Mouse (Mus musculus): ENCODE data around the gene Gm49384. TPM values are rescaled to one million over a fixed set of nuclear protein-coding genes. Genes with fewer than 3 reads are reported as not detected.

Gm49384 gene
- polyA plus RNA-seq, 1 experiment, result not detected

DNA sequence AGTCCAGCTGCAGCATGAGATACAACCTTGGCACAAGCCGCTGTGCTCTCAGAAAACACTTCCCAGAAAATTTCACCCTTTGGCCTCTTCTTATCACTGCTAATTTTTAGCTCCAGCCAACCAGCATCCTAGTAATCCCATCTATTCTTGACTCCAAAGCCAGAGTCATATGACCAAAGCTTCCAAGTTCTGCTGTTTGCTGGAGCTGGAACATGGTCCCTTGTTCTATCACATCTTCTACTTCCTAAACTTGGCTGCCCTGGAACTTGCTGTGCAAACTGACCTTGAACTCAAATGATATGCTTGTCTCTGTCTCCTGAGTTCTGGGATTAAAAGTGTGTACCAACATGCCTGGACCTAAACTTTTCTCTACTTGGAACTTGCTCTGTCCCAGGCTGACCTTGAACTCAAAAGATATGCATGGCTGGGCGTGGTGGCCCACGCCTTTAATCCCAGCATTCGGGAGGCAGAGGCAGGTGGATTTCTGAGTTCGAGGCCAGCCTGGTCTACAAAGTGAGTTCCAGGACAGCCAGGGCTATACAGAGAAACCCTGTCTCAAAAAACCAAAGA lies 56.8 kb downstream of the Gm49384 start:
- WGBS, result 70% methylated on average over 5 of the region's 5 CpGs
- no peak overlapping the region for H3K4me3 ChIP-seq (ENCODE audit: low read depth, low read length)

DNA sequence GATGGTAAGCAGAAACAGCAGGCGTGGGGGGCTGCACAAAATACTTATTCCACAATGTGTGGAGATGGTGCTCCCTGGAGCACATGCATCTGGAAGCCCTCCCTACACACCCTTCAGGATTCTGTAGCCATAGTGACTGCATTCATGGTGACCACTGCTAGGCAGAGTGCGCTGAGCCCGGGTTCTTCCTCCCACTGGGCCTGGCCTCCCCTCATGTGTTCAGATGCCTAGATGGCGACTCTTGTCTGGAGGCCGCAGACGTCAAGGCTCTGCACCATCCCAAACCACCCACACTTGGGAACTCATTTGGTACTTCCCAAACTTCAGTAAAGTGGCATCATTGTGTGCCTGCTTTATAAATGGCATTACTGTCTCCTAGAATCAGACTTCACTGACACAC lies 60.6 kb downstream of the Gm49384 start:
- Histone ChIP-seq H3K36me3 (ENCODE audit: control insufficient read depth, insufficient read depth, low read length) (no peaks in the 10 kb centered on the region), H3K4me1 (ENCODE audit: control insufficient read depth, insufficient read depth, insufficient read length, low read length) (no peaks in the 10 kb centered on the region), H3K4me3 (ENCODE audit: low read depth, low read length) (no peak overlapping the region), H3K27ac (ENCODE audit: insufficient read depth, low read depth, low read length) (no peak overlapping the region), H3K27me3 (ENCODE audit: control insufficient read depth, insufficient read depth, low read length) (no peaks in the 10 kb centered on the region)
- 83% methylated on average over 6 of the region's 6 CpGs for whole genome bisulfite sequencing
- TF ChIP-seq CTCF (IDR thresholded peaks at IDR 0.05; ENCODE audit: extremely low read depth, insufficient read length, insufficient replicate concordance, low read depth, low read length) (no peak), POLR2A (IDR thresholded peaks at IDR 0.05; ENCODE audit: low read depth, low read length) (no peak)

More for the DNA sequence above, 56.8 kb downstream of the Gm49384 start:
- H3K27me3 ChIP-seq (ENCODE audit: control insufficient read depth, insufficient read depth, low read length), result no peaks in the 10 kb centered on the region; the same call in 1 of the 2 replicates
- no peak overlapping the region for H3K27ac ChIP-seq (ENCODE audit: insufficient read depth, low read depth, low read length)
- H3K36me3 ChIP-seq (ENCODE audit: control insufficient read depth, insufficient read depth, low read length), result no peaks in the 10 kb centered on the region
- TF ChIP-seq POLR2A (IDR thresholded peaks at IDR 0.05; ENCODE audit: low read depth, low read length), result no peak
- no peak for TF ChIP-seq CTCF (IDR thresholded peaks at IDR 0.05; ENCODE audit: extremely low read depth, insufficient read length, insufficient replicate concordance, low read depth, low read length)
- H3K4me1 ChIP-seq (ENCODE audit: control insufficient read depth, insufficient read depth, insufficient read length, low read length), result no peaks in the 10 kb centered on the region

DNA sequence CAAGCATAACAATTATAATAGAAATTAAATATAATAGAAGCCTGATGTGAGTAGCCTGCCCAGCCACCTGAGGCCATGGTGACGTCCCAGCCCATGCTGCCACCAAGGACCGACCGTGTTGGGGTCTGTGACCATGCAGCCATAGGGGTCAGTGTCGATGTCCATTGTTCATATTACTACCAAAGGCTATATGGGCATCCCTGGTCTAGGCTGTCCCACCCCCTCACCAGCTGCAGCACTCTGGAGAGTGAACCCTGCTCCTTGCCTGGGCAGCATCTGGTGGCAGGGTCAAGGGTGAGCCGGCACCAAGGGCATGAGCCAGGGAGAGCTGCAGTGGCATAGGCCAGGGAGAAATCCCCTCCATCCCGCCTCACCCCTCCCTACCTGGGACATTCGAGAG lies 64.2 kb downstream of the Gm49384 start:
- H3K4me1 ChIP-seq (ENCODE audit: control insufficient read depth, insufficient read depth, insufficient read length, low read length), result no peaks in the 10 kb centered on the region
- no peaks in the 10 kb centered on the region for H3K27me3 ChIP-seq (ENCODE audit: control insufficient read depth, insufficient read depth, low read length)
- TF ChIP-seq POLR2A (IDR thresholded peaks at IDR 0.05; ENCODE audit: low read depth, low read length) (no peak), CTCF (IDR thresholded peaks at IDR 0.05; ENCODE audit: extremely low read depth, insufficient read length, insufficient replicate concordance, low read depth, low read length) (no peak)
- H3K4me3 ChIP-seq (ENCODE audit: low read depth, low read length), result no peak overlapping the region
- H3K36me3 ChIP-seq (ENCODE audit: control insufficient read depth, insufficient read depth, low read length), result no peaks in the 10 kb centered on the region
- WGBS, result 85% methylated on average over 7 of the region's 7 CpGs
- H3K27ac ChIP-seq (ENCODE audit: insufficient read depth, low read depth, low read length), result no peak overlapping the region

Other genes starting within 250 kb of the Gm49384 start
- gene Rps29, start 45.1 kb downstream of the Gm49384 start, polyA plus RNA-seq (2012; rRNA removed), result 1,257 and 1,611 TPM in 2 replicates
- gene Lrr1, start 35.5 kb downstream of the Gm49384 start, polyA plus RNA-seq (2012; rRNA removed), result 0.60 and 0.90 TPM in 2 replicates
- 59.3 and 66.4 TPM in 2 replicates for gene Rpl36al, start 20.2 kb downstream of the Gm49384 start, polyA plus RNA-seq (2012; rRNA removed)
- 19.1 and 20.6 TPM in 2 replicates for gene Mgat2, start 20.1 kb downstream of the Gm49384 start, polyA plus RNA-seq (2012; rRNA removed)
- 0.51 and 1.6 TPM in 2 replicates for gene Gm49383, start 7.2 kb downstream of the Gm49384 start, polyA plus RNA-seq (2012; rRNA removed)
- 0.50 and 0.93 TPM in 2 replicates for gene Dnaaf2, start 5.8 kb downstream of the Gm49384 start, polyA plus RNA-seq (2012; rRNA removed)
- 0.95 and 3.4 TPM in 2 replicates for gene Pole2, start 23.9 kb upstream of the Gm49384 start, polyA plus RNA-seq (2012; rRNA removed)
- 0.08 and 2.6 TPM in 2 replicates for gene Klhdc1, start 36.9 kb upstream of the Gm49384 start, polyA plus RNA-seq (2012; rRNA removed)
- gene Klhdc2, start 92.4 kb upstream of the Gm49384 start, polyA plus RNA-seq (2012; rRNA removed), result 18.9 and 22.6 TPM in 2 replicates
- gene Nemf, start 152.9 kb upstream of the Gm49384 start, polyA plus RNA-seq (2012; rRNA removed), result 0.20 and 0.71 TPM in 2 replicates
- gene Arf6, start 167.9 kb upstream of the Gm49384 start, polyA plus RNA-seq (2012; rRNA removed), result 223 and 652 TPM in 2 replicates
- gene Gm9887, start 168.2 kb upstream of the Gm49384 start, polyA plus RNA-seq (2012; rRNA removed), result 1.9 and 5.4 TPM in 2 replicates

Measured in small intestine, adult 2 months (tissue).